Mouse (Mus musculus): Measurements from ENCODE around the gene Man1c1. TPM values are rescaled to one million over a fixed set of nuclear protein-coding genes. Genes with fewer than 3 reads are reported as not detected.

Gene Man1c1
- 8.3 and 8.6 TPM in 2 replicates for polyA plus RNA-seq (2016; fragmentation: Nextera tagmentation; extraction: Ambion mirVana)

DNA sequence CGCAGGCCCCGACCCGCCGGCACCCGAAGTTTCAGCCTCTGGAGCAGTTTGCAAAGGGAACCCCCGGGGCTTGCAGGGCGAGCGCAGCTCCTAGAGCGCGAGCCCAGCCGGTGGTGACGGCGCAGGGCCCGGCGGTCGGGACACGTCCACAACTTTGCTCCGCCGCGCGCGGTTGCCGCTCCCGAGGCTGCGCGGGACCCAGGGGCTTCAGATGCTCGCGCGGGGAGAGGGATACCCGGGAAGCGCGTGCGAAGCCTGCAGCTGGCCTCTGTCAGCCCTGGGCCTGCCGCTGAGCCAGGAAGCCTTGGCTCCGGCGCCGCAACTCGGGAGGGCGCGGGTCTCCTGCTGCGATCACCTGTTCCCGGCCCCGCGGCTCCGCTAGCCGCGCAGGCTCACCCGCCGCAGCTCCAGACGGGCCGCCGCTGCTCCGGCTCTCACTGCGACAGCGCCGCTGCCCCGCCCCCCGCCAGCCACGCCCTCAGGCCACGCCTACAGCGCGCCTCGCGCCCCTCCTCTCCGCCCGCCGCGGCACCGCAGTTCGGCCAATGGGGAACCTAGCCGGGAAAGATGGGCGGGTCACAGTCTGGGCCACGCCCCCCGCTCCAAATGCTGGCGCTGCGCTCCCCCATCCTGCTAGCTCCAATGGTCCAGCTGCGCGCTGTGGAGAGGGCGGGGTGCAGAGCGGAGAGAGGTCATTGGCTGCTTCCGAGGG lies at the start of gene Man1c1:
Man1c1 (minus strand) TSS at position 456 of the 712 bp plus-strand sequence.
- WGBS: under 1% methylated on average over 71 of the region's 81 CpGs
- Histone ChIP-seq H3K27me3 (ENCODE audit: insufficient read depth, poor library complexity, severe bottlenecking) (peaks cover 15% of the 10 kb centered on the region), H3K27ac (peak within 1 kb of the TSS; percentile 90), H3K4me1 (peaks cover 61% of the 10 kb centered on the region), H3K9me3 (no peaks in the 10 kb centered on the region), H3K4me3 (peak within 1 kb of the TSS; percentile 72), H3K36me3 (peaks cover 8% of the 10 kb centered on the region)
- DNase-seq (ENCODE audit: low spot score): peak; percentile 99

DNA sequence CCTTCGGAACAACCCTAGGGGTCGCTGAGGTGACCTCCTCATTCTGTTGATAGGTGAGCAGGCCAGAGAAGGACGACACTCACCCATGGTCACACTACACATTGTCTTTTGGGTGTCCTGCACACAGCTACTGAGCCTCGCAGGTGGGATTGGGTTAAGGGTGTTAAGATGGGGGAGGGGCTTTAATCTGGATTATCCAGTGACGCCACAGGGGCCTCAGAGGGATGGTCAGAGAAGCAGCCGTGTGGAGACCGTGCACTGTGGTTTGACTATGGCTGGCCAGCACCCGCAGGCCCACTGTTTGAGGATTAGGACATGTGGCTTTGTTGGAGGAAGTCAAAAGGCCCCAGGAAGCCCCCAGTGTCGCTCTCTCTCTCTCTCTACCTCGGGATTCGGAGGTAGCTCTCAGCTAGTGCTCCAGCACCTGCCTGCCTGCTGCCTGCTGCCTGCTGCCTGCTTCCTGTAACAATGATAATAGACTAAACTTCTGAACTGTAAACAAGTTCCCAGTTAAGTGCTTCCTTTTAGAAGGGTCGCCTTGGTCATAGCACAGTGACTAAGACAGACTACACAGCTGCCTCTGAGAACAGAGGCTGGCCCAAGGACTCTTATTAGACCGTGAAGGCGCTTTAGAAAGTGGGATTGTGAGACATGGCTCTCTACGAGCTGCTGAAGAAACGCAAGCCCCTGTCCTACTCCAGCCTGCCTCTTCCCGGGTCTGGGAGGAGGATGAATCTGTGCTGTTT lies 49.6 kb upstream of the Man1c1 start:
- DNase-seq (ENCODE audit: low spot score): no peak
- H3K9me3 ChIP-seq: no peaks in the 10 kb centered on the region

DNA sequence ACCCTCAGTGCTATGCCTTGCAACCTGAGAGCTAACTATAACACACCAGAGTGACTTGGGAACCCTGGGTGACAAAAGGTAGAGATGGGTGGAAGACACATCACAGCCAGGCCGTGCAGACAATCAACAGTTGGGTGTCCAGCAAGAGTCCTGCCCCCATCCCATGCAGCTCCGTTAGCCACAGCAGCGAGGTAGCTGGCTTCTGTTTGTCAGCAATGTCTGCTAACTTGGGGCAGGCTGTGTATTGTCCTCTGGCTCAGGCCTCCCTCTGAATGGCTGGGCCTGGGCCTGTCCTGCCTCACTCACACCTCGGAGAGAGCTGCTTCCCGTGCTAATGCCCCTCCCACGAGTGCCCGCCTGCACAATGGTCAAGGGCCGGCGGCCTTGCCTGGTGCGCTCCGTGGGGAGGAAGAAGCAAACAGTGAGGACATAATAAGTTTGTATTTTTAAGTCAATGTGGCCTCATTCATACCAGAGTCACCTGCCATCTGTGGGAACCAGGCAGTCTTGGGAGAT lies 48.9 kb upstream of the Man1c1 start:
- Histone ChIP-seq H3K27me3 (ENCODE audit: insufficient read depth, poor library complexity, severe bottlenecking) (no peaks in the 10 kb centered on the region), H3K9me3 (no peaks in the 10 kb centered on the region), H3K4me1 (peaks cover 79% of the 10 kb centered on the region), H3K27ac (peak overlapping the region; percentile 83), H3K4me3 (peak overlapping the region; percentile 22; the same call in 1 of the 2 replicates), H3K36me3 (peaks cover 33% of the 10 kb centered on the region)
- peak; percentile 89 for DNase-seq (ENCODE audit: low spot score)
- WGBS: 34% methylated on average over 11 of the region's 11 CpGs

More for the DNA sequence above, 49.6 kb upstream of the Man1c1 start:
- peaks cover 85% of the 10 kb centered on the region for H3K4me1 ChIP-seq
- peak overlapping the region; percentile 83 for H3K27ac ChIP-seq
- WGBS: 44% methylated on average over 17 of the region's 17 CpGs
- H3K27me3 ChIP-seq (ENCODE audit: insufficient read depth, poor library complexity, severe bottlenecking): no peaks in the 10 kb centered on the region
- peak overlapping the region; percentile 22; the same call in 1 of the 2 replicates for H3K4me3 ChIP-seq
- peaks cover 26% of the 10 kb centered on the region for H3K36me3 ChIP-seq

DNA sequence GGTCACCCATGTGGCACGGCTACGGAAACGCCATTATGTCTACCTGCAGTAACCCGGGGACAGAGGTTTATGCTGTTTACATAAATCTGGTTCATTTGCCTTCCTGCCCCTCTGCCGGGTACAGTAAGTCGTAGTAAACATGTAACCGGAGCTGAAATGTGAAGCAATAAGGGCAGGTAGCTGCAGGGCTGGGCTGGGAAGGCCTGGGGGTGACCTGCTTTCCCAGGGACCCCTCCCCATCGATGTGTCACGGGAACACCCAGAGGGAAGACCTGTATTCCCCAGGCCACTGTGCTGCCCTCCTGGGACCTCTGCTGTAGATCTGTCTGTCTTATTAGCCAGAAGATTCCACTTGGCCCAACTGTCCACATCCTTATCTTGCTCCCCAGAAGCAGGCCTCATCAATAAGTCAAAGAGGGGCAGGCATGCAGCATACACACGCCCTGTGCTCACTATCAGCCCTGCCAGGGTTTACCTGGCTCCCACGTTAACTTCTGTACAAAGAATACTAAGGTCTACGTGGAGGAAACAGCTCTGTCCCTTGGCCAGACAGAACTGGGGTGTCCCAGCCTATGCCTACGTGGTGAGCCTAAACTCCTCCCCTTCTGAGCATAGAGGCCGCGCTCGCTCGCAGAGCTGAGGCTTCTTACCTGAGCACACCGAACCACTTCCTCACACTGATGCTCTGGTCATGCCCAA lies 47.7 kb upstream of the Man1c1 start:
- Histone ChIP-seq H3K27me3 (ENCODE audit: insufficient read depth, poor library complexity, severe bottlenecking) (no peaks in the 10 kb centered on the region), H3K4me1 (peaks cover 77% of the 10 kb centered on the region), H3K4me3 (no peak overlapping the region), H3K9me3 (no peaks in the 10 kb centered on the region), H3K27ac (peak overlapping the region; percentile 83; the same call in 1 of the 2 replicates), H3K36me3 (peaks cover 39% of the 10 kb centered on the region)
- 81% methylated on average over 18 of the region's 18 CpGs for WGBS
- DNase-seq (ENCODE audit: low spot score): no peak

DNA sequence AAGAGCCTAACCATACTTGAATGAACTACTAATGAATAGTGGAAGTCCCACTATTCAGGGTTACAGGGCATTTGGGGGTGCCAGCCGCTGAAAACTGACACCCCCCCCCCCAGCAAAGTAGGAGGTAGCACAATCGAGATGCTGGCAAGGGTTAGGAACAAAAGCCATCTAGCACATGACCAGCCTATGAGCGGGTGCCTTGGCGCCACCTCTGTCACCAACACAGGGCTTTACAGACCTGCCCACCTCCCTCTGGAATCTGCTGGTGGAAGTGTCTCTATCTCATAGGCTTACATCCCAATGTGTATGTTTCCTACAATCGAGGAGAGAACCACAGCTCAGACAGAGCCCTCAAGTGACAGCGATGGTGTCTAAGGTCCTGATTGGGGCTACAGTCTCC lies 46.7 kb upstream of the Man1c1 start:
- Histone ChIP-seq H3K4me3 (no peak overlapping the region), H3K4me1 (peaks cover 67% of the 10 kb centered on the region), H3K27me3 (ENCODE audit: insufficient read depth, poor library complexity, severe bottlenecking) (no peaks in the 10 kb centered on the region), H3K27ac (no peak overlapping the region), H3K36me3 (peaks cover 47% of the 10 kb centered on the region), H3K9me3 (no peaks in the 10 kb centered on the region)
- WGBS: 78% methylated on average over 6 of the region's 6 CpGs
- DNase-seq (ENCODE audit: low spot score): no peak

DNA sequence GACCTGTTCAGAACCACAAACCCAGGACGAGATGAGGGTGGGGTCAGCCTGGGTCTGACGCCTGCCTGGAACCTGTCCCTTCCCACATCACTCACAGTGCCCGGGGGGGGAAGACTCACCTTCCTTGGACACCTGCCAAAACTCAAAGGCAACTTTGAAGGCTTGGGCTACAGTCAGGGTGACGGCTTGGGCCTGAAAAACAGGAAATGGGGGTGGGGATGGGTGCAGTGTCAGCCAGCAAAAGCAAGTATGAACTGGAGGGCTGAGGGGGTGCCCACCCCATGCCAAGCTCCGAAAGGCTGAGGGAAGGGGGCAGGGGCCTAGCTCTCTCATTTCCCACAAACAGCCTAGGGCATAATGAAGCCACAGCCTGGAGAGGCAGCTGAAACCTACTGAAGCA lies 46.2 kb upstream of the Man1c1 start:
- DNase-seq (ENCODE audit: low spot score): no peak
- no peak overlapping the region for H3K4me3 ChIP-seq
- no peaks in the 10 kb centered on the region for H3K27me3 ChIP-seq (ENCODE audit: insufficient read depth, poor library complexity, severe bottlenecking)
- WGBS: 75% methylated on average over 5 of the region's 5 CpGs
- H3K36me3 ChIP-seq: peaks cover 53% of the 10 kb centered on the region
- peaks cover 62% of the 10 kb centered on the region for H3K4me1 ChIP-seq
- H3K27ac ChIP-seq: 0 out of 2 replicates have a peak overlapping the region, but pooled peaks have one; percentile 24
- no peaks in the 10 kb centered on the region for H3K9me3 ChIP-seq

DNA sequence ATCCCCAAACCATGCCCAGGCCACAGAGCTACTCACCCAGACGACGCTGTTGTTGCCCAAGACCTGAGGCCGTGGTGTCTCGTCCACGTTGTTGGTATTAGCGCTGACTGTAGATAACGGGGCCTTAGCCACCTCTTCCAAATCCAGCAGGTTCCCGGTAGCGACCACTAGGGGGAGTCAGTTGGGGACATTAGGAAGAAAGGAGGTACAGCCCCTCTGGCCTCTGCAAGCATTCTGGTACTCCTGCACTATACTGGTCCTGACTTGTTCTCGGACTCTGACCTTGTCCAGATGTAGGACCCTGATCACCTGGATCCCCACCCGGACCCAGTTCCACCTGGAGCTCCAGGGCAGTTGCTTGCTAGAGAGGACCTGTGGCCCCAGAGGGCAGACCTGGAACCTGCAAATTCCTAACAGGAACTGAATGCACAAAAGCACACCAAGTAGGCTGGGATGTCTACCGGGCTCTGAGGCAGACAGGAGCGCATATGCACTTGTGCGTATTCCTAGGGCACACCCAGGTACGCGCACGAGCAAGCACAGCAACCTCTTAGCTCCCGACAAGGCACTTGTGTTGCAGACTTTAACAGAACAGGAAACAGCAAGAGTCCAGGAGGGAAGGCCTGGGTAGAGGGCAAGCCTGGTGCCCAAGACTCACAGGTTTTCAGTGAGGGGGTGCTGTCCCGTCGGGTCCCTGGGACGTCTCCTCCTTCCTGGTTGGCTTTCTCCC lies 45.4 kb upstream of the Man1c1 start:
- peaks cover 60% of the 10 kb centered on the region for H3K4me1 ChIP-seq
- no peak for DNase-seq (ENCODE audit: low spot score)
- no peaks in the 10 kb centered on the region for H3K27me3 ChIP-seq (ENCODE audit: insufficient read depth, poor library complexity, severe bottlenecking)
- no peaks in the 10 kb centered on the region for H3K9me3 ChIP-seq
- H3K36me3 ChIP-seq: peaks cover 50% of the 10 kb centered on the region
- no peak overlapping the region; the same call in 1 of the 2 replicates for H3K27ac ChIP-seq
- H3K4me3 ChIP-seq: no peak overlapping the region
- 63% methylated on average over 21 of the region's 21 CpGs for WGBS

DNA sequence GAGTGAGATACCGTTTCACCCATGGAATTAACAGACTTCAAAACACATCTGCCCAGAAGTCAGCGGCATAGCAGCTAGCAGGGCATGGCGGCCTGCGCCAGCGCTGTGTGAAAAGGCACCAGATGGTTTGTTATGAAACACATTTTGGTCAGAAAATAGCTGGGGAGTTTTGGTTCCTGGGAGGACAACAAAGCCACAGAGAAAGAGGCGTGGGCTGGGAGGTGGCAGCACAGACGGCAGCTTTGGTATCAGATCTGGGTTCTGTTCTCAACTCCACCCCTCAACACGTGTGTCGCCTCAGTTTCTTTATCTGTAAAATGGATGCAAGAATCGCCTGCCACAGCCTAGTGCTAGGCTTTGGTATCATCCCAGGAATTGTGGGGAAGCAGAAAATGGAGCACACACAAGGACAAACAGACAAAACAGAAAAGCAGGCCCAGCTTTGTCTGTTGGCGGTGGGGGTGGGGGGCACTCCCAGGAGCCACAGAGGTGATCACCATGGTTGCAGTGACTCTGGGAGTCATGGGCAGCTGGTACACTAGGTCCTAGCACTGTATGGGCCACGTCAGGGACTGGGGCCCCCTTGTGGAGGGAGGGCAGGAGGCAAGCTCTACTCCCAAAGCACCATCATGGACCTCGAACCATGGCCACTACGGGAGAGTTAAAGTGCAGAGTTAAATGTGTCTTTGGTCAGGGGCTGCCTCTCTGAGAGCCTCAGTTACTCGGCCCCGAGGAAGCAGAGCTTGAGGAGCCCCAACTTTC lies 42.0 kb upstream of the Man1c1 start:
- Histone ChIP-seq H3K4me3 (no peak overlapping the region), H3K27me3 (ENCODE audit: insufficient read depth, poor library complexity, severe bottlenecking) (no peaks in the 10 kb centered on the region), H3K9me3 (no peaks in the 10 kb centered on the region), H3K27ac (no peak overlapping the region), H3K36me3 (peaks cover 53% of the 10 kb centered on the region), H3K4me1 (peaks cover 58% of the 10 kb centered on the region)
- 84% methylated on average over 16 of the region's 16 CpGs for WGBS
- no peak for DNase-seq (ENCODE audit: low spot score)

DNA sequence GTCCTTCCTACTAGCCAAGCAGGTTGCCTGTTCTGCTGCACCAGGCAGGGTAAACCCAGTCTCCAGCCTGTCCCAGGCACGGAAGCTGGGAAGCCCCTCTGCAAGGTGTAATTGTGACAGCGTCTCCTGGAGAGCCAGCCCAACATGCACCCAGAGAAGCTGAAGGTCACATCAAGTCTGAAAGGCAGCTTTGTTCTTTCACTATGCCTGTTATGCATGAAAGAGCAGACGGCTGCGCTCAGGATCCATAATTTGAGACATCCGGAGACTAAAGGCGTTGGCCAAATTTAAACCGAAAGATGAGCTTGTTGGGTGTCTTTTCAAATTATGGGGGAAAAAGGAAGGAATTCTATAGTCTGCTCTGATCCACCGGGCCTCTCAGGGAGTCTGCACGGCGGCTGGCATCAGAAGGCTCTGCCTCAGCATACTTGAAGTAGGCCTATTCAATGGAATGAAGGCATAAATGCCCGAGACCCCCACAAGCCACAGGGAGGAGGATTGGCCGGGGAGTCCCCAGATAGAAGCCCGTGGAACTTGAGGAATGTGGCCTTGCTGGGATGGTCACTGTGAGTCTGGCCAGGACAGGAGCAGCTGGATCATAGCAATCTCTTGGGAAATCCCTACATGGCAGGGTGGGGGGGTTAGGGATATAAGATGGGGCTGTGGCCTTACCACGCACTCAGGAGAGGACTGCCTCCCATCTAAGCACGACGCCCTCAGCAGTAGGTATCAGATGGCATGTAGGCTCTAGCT lies 40.0 kb upstream of the Man1c1 start:
- no peaks in the 10 kb centered on the region for H3K27me3 ChIP-seq (ENCODE audit: insufficient read depth, poor library complexity, severe bottlenecking)
- 55% methylated on average over 16 of the region's 16 CpGs for WGBS
- H3K36me3 ChIP-seq: peaks cover 41% of the 10 kb centered on the region
- DNase-seq (ENCODE audit: low spot score): no peak
- peak overlapping the region; percentile 67 for H3K27ac ChIP-seq
- H3K9me3 ChIP-seq: no peaks in the 10 kb centered on the region
- no peak overlapping the region for H3K4me3 ChIP-seq
- H3K4me1 ChIP-seq: peaks cover 45% of the 10 kb centered on the region

DNA sequence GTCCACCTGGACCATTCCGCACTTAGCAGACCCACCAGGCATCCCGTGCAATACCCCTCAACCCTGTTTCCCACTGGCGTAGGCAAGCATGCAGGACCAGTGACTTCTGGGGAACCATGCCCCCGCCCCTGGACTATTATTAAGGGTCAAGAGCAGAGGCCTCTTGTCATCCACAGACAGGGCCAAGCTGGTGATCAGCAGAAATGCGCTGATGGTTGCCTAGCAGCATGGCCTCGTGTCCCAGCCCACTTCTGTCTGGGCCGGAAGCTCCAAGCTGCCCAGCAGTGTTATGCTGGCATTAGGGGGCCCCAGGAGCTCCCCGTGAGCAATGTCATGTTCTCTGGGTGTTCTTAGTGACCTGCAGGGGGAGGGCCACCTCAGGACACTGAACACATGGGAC lies 37.9 kb upstream of the Man1c1 start:
- no peak for DNase-seq (ENCODE audit: low spot score)
- Histone ChIP-seq H3K4me1 (peaks cover 53% of the 10 kb centered on the region), H3K36me3 (peaks cover 20% of the 10 kb centered on the region), H3K4me3 (no peak overlapping the region), H3K27me3 (ENCODE audit: insufficient read depth, poor library complexity, severe bottlenecking) (no peaks in the 10 kb centered on the region), H3K9me3 (no peaks in the 10 kb centered on the region), H3K27ac (peak overlapping the region; percentile 39; the same call in 1 of the 2 replicates)
- 76% methylated on average over 8 of the region's 8 CpGs for WGBS

DNA sequence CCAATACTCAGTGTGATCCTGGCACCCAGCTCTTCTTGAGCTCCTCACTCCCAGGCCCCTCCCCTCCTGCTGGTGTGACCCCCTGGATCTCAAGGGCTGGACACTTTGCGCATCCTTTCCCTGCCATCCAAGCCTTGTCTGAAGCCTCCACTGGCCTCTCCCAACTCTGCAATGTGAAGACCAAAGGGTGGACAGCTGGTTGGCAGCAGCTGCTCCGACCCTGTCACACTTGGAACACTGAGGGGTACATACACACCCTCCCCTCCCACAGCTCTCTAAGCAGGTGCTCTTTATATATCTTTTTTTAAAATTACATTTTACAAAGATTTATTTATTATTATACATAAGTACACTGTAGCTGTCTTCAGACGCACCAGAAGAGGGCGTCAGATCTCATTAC lies 36.1 kb upstream of the Man1c1 start:
- peaks cover 3% of the 10 kb centered on the region; the same call in 1 of the 2 replicates for H3K36me3 ChIP-seq
- no peak overlapping the region for H3K4me3 ChIP-seq
- H3K27me3 ChIP-seq (ENCODE audit: insufficient read depth, poor library complexity, severe bottlenecking): 0 out of 2 replicates have a peak, but pooled peaks cover 8% of the 10 kb centered on the region
- H3K27ac ChIP-seq: no peak overlapping the region
- H3K9me3 ChIP-seq: no peaks in the 10 kb centered on the region
- H3K4me1 ChIP-seq: peaks cover 61% of the 10 kb centered on the region
- WGBS: 92% methylated on average over 4 of the region's 4 CpGs
- no peak for DNase-seq (ENCODE audit: low spot score)

All from heart, embryonic 10.5 days (tissue).